Comparison of ENCODE assay signal across 8 mouse cellular contexts in the genomic region with DNA sequence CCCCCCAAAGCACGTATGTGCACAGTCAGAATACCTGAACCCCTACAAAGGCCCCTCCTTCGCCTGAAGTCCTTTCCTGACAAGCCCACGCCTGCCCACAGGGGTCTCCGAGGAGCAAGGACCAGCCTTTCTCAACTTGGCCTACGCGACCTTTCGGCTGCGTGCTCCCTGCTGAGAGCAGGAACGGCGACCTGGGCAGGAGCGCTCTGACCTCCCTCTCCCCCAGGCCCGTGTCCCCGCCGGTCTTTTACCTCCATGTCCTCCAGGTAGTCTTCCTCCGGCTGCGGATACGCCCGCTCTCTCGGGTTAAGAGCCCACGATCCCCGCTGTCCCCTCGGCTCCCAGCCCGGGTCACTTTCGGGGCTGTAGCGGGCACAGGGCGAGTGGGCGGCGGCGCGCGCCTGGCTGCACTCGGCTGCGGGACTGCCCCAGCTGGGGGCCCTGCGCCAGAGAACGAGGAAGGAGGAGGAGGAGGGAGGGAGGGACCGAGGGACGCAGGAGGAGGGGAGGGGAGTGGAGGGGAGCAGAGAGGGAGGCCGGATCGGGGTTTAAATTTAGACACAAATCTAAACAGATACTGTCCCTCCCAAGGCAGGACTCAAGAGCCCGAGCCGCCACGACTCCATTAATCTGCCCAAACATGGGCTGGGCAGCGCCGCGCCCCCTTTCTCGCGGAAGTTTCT. TPM values are rescaled to one million over a fixed set of nuclear protein-coding genes. Genes with fewer than 3 reads are reported as not detected.
DNase-seq lines count a peak whose midpoint lies in the region; ATAC-seq and TF ChIP-seq lines count a peak whose summit lies in the region.

No protein-coding gene starts in this region.

- ATAC-seq in embryonic facial prominence, embryonic 12.5 days (ENCODE audit: insufficient number of reproducible peaks, insufficient read depth, low FRiP score, low TSS enrichment): peak; percentile 68
- ATAC-seq in heart, embryonic 14.5 days (ENCODE audit: insufficient number of reproducible peaks, insufficient read depth, low FRiP score, low read depth): peak; percentile 89
- peak; percentile 78 for ATAC-seq in kidney, postnatal 0 days (replicated peaks; ENCODE audit: low FRiP score, low read depth)

- peak; percentile 9; the same call in 1 of the 2 replicates for TF ChIP-seq CTCF in kidney, postnatal 0 days (IDR thresholded peaks at IDR 0.05; ENCODE audit: low read depth)

- peak overlapping the region; percentile 85 for H3K9ac ChIP-seq in embryonic facial prominence, embryonic 12.5 days
- peak overlapping the region; percentile 94 for H3K9ac ChIP-seq in heart, embryonic 14.5 days (ENCODE audit: low read length)
- peak overlapping the region; percentile 83 for H3K9ac ChIP-seq in kidney, postnatal 0 days (ENCODE audit: low read depth, low read length)

- peak overlapping the region; percentile 89 for H3K4me2 ChIP-seq in embryonic facial prominence, embryonic 12.5 days (replicated peaks)
- H3K4me2 ChIP-seq in heart, embryonic 14.5 days (ENCODE audit: low read length): peak overlapping the region; percentile 89
- peak overlapping the region; percentile 93 for H3K4me2 ChIP-seq in kidney, postnatal 0 days (ENCODE audit: low read length)

- H3K27me3 ChIP-seq in embryonic facial prominence, embryonic 12.5 days: peaks cover 9% of the 10 kb centered on the region
- H3K27me3 ChIP-seq in heart, embryonic 14.5 days (ENCODE audit: control insufficient read depth, insufficient read depth, low read length): no peaks in the 10 kb centered on the region
- no peaks in the 10 kb centered on the region for H3K27me3 ChIP-seq in kidney, postnatal 0 days (ENCODE audit: insufficient read depth, low read length)

- WGBS in embryonic facial prominence, embryonic 12.5 days: under 1% methylated on average over 45 of the region's 47 CpGs
- under 1% methylated on average over 44 of the region's 47 CpGs for WGBS in heart, embryonic 14.5 days
- WGBS in kidney, postnatal 0 days: 1% methylated on average over 45 of the region's 47 CpGs

- peak overlapping the region; percentile 72 for H3K4me3 ChIP-seq in embryonic facial prominence, embryonic 12.5 days
- peak overlapping the region; percentile 78 to 80 for H3K4me3 ChIP-seq in heart, embryonic 14.5 days (ENCODE audit: control insufficient read depth in 1 of 2, insufficient read depth in 1 of 2, low read depth in 1 of 2, low read length in 2 of 2)
- peak overlapping the region; percentile 82 for H3K4me3 ChIP-seq in kidney, postnatal 0 days (replicated peaks; ENCODE audit: low read depth, low read length)

- H3K36me3 ChIP-seq in embryonic facial prominence, embryonic 12.5 days: no peaks in the 10 kb centered on the region
- H3K36me3 ChIP-seq in heart, embryonic 14.5 days (ENCODE audit: control insufficient read depth, insufficient read depth, low read length): peaks cover 17% of the 10 kb centered on the region
- H3K36me3 ChIP-seq in kidney, postnatal 0 days (ENCODE audit: insufficient read depth, low read length): no peaks in the 10 kb centered on the region

- H3K9me3 ChIP-seq in embryonic facial prominence, embryonic 12.5 days: no peaks in the 10 kb centered on the region
- H3K9me3 ChIP-seq in heart, embryonic 14.5 days (ENCODE audit: control insufficient read depth, low read length): no peaks in the 10 kb centered on the region
- H3K9me3 ChIP-seq in kidney, postnatal 0 days (replicated peaks; ENCODE audit: low read length): no peaks in the 10 kb centered on the region

- peak; percentile 30 to 55 for DNase-seq in right cerebral cortex, postnatal 10 days (ENCODE audit: low spot score in 2 of 2)
- DNase-seq in right cerebral cortex, postnatal 25 days: no peak
- DNase-seq in kidney, postnatal 0 days (ENCODE audit: low spot score): peak; percentile 94
- DNase-seq in lung, postnatal 4 days: peak; percentile 80 to 85
- peak; percentile 90 for DNase-seq in skeletal muscle tissue, adult 2 months (ENCODE audit: low read depth, low spot score)
- no peak for DNase-seq in adipocyte (ENCODE audit: low spot score)

- peaks cover 10% of the 10 kb centered on the region for H3K4me1 ChIP-seq in embryonic facial prominence, embryonic 12.5 days
- H3K4me1 ChIP-seq in heart, embryonic 14.5 days (ENCODE audit: control insufficient read depth in 2 of 2, insufficient read depth in 2 of 2, low read length in 2 of 2): peaks cover 35 to 56% of the 10 kb centered on the region in 2 experiments
- peaks cover 27% of the 10 kb centered on the region for H3K4me1 ChIP-seq in kidney, postnatal 0 days (replicated peaks; ENCODE audit: insufficient read depth, low read length)

- 0 out of 2 replicates have a peak overlapping the region, but pooled peaks have one; percentile 30 for H3K27ac ChIP-seq in embryonic facial prominence, embryonic 12.5 days
- peak overlapping the region; percentile 90 to 94 for H3K27ac ChIP-seq in heart, embryonic 14.5 days (replicated peaks in 1 of 2; ENCODE audit: control insufficient read depth in 1 of 2, insufficient read depth in 1 of 2, low read depth in 2 of 2, low read length in 2 of 2)
- peak overlapping the region; percentile 91 for H3K27ac ChIP-seq in kidney, postnatal 0 days

RNA-seq across cellular contexts. Expression of a gene that starts 1.8 kb away (rescaled TPM):
- 17.7 and 19.6 TPM in 2 replicates for polyA plus RNA-seq in embryonic facial prominence, embryonic 12.5 days (2016; fragmentation: Nextera tagmentation; extraction: Ambion mirVana)
- 81.2 and 86.3 TPM in 2 replicates for polyA plus RNA-seq in heart, embryonic 14.5 days (2014; fragmentation: Nextera tagmentation; extraction: Ambion mirVana)
- 53.7 and 57.5 TPM in 2 replicates for polyA plus RNA-seq in kidney, postnatal 0 days (2015; fragmentation: Nextera tagmentation; extraction: Ambion mirVana)

RNA-seq across cellular contexts. Expression of a gene that starts 55.8 kb away (rescaled TPM):
- polyA plus RNA-seq in embryonic facial prominence, embryonic 12.5 days (2016; fragmentation: Nextera tagmentation; extraction: Ambion mirVana): 41.5 and 46.2 TPM in 2 replicates
- 93.5 and 95.7 TPM in 2 replicates for polyA plus RNA-seq in heart, embryonic 14.5 days (2014; fragmentation: Nextera tagmentation; extraction: Ambion mirVana)
- polyA plus RNA-seq in kidney, postnatal 0 days (2015; fragmentation: Nextera tagmentation; extraction: Ambion mirVana): 89.9 and 90.2 TPM in 2 replicates

Comparison
In these comparisons a context has a peak if more than half of its experiments do, and no peak if none do; other contexts are left out.
1. DNase-seq: peak in right cerebral cortex, postnatal 10 days (2 of 2), kidney, postnatal 0 days (single experiment), lung, postnatal 4 days (2 of 2) and skeletal muscle tissue, adult 2 months (single experiment); none in right cerebral cortex, postnatal 25 days (single experiment) and adipocyte (single experiment).
2. H3K27ac ChIP-seq: peak in every context shown above with its lines; median percentile 92 in heart, embryonic 14.5 days; 91 in kidney, postnatal 0 days; 30 in embryonic facial prominence, embryonic 12.5 days.
3. Peak in every context shown above with its lines, with median percentiles within 50 percentile points of each other: ATAC-seq, H3K4me2 ChIP-seq, H3K4me3 ChIP-seq and H3K9ac ChIP-seq.